Mouse (Mus musculus) CH12.LX (cell line): ENCODE data around the gene Mkln1. TPM values are rescaled to one million over a fixed set of nuclear protein-coding genes. Genes with fewer than 3 reads are reported as not detected.

Experiments
- DNase-seq: peaks from one replicate; pipeline ENCODE4 v3.0.0-alpha.2; 2013; ENCODE audit errors: extremely low read depth
- H3K27ac ChIP-seq: 2 replicates; pipeline ENCODE4 v1.5.1; 2012; ENCODE audit warnings: low read depth, mild to moderate bottlenecking, control low read depth, moderate library complexity; ENCODE audit not compliant: insufficient read depth
- H3K27me3 ChIP-seq: replicated peaks from 2 replicates; pipeline ENCODE3; 2012; ENCODE audit warnings: inconsistent platforms
- H3K36me3 ChIP-seq, 2 experiments: replicated peaks in 1 of 2; 2 replicates each; pipeline versions ENCODE3 to v1.6.1; 2012; ENCODE audit warnings: inconsistent platforms in 1 of 2, low read length in 1 of 2, mild to moderate bottlenecking in 1 of 2, mixed read lengths in 1 of 2, moderate library complexity in 1 of 2; ENCODE audit not compliant: control insufficient read depth in 1 of 2, insufficient read depth in 1 of 2
- H3K4me1 ChIP-seq, 2 experiments: 2 replicates each; pipeline ENCODE4 v1.6.1; 2012; ENCODE audit warnings: inconsistent platforms in 1 of 2, moderate library complexity in 1 of 2; ENCODE audit not compliant: insufficient read depth in 2 of 2, control insufficient read depth in 1 of 2
- H3K4me2 ChIP-seq: 2 replicates; pipeline ENCODE4 v1.6.1; 2012; ENCODE audit warnings: low read depth, mild to moderate bottlenecking, control low read depth; ENCODE audit not compliant: poor library complexity, insufficient read depth, severe bottlenecking
- H3K4me3 ChIP-seq, 3 experiments: fragments of 150-350 bp in 1 of 3; sonication (generic) in 1 of 3; replicated peaks in 1 of 3; 2 replicates each; pipeline versions ENCODE3 to v1.5.1; 2011 to 2012; ENCODE audit warnings: low read depth in 2 of 3, low read length in 2 of 3, mild to moderate bottlenecking in 2 of 3, moderate library complexity in 2 of 3, control low read depth in 1 of 3, improper control_type of control experiment in 1 of 3, inconsistent platforms in 1 of 3, mixed read lengths in 1 of 3; ENCODE audit not compliant: poor library complexity in 1 of 3
- H3K79me2 ChIP-seq: replicated peaks from 2 replicates; pipeline ENCODE4 v1.6.1; 2012; ENCODE audit warnings: mild to moderate bottlenecking, moderate library complexity; ENCODE audit not compliant: control insufficient read depth, poor library complexity, insufficient read depth, severe bottlenecking; ENCODE audit errors: extremely low read depth
- H3K9ac ChIP-seq: 2 replicates; pipeline ENCODE4 v1.6.1; 2012; ENCODE audit warnings: low read depth, mild to moderate bottlenecking, control low read depth, moderate library complexity; ENCODE audit not compliant: insufficient read depth
- H3K9me3 ChIP-seq: replicated peaks from 2 replicates; pipeline ENCODE3; 2012; ENCODE audit warnings: low read length, inconsistent platforms, mixed read lengths
- CHD2 ChIP-seq: IDR thresholded peaks from 2 replicates; pipeline ENCODE4 v1.6.1; 2011; ENCODE audit warnings: low read length, improper control_type of control experiment
- ELF1 ChIP-seq: IDR thresholded peaks from 2 replicates; pipeline ENCODE4 v1.6.1; 2014; ENCODE audit warnings: low read depth, mild to moderate bottlenecking, inconsistent platforms, low read length, improper control_type of control experiment
- EP300 ChIP-seq: IDR thresholded peaks from 2 replicates; pipeline ENCODE4 v1.6.1; 2011; ENCODE audit warnings: low read length, improper control_type of control experiment
- GABPA ChIP-seq: IDR thresholded peaks from 2 replicates; pipeline ENCODE4 v1.6.1; 2012; ENCODE audit warnings: low read depth, low read length, improper control_type of control experiment, inconsistent platforms; ENCODE audit not compliant: insufficient replicate concordance
- IRF4 ChIP-seq: IDR thresholded peaks from 2 replicates; pipeline ENCODE4 v1.6.1; 2014; ENCODE audit warnings: low read depth, mild to moderate bottlenecking, inconsistent platforms, low read length, improper control_type of control experiment
- JUND ChIP-seq: conservative IDR thresholded peaks from 2 replicates; pipeline ENCODE4 v1.6.1; 2011; ENCODE audit warnings: low read depth, low read length, improper control_type of control experiment
- MAFK ChIP-seq: IDR thresholded peaks from 2 replicates; pipeline ENCODE4 v1.6.1; 2011; ENCODE audit warnings: low read length, improper control_type of control experiment; ENCODE audit not compliant: insufficient replicate concordance
- MAZ ChIP-seq: IDR thresholded peaks from 2 replicates; pipeline ENCODE4 v1.6.1; 2012; ENCODE audit warnings: low read depth, mild to moderate bottlenecking, inconsistent platforms, low read length, improper control_type of control experiment, moderate library complexity
- MEF2A ChIP-seq: IDR thresholded peaks from 2 replicates; pipeline ENCODE4 v1.6.1; 2014; ENCODE audit warnings: low read depth, mild to moderate bottlenecking, inconsistent platforms, low read length, improper control_type of control experiment, borderline replicate concordance
- PAX5 ChIP-seq: IDR thresholded peaks from 2 replicates; pipeline ENCODE4 v1.6.1; 2012; ENCODE audit warnings: low read length, inconsistent platforms, mixed read lengths
- POLR2A ChIP-seq: IDR thresholded peaks from 2 replicates; pipeline ENCODE4 v1.6.1; 2011; ENCODE audit warnings: low read depth, mild to moderate bottlenecking, improper control_type of control experiment, low read length
- POLR2AphosphoS2 ChIP-seq: IDR thresholded peaks from 2 replicates; pipeline ENCODE4 v1.6.1; 2011; ENCODE audit warnings: low read depth, low read length, improper control_type of control experiment
- SMC3 ChIP-seq: IDR thresholded peaks from 2 replicates; pipeline ENCODE4 v1.6.1; 2011; ENCODE audit warnings: low read depth, low read length, improper control_type of control experiment
- USF2 ChIP-seq: conservative IDR thresholded peaks from 2 replicates; pipeline ENCODE4 v1.6.1; 2011; ENCODE audit warnings: low read depth, low read length, improper control_type of control experiment
- ZMIZ1 ChIP-seq: IDR thresholded peaks from 2 replicates; pipeline ENCODE4 v1.6.1; 2012; ENCODE audit warnings: low read depth, mild to moderate bottlenecking, inconsistent platforms, low read length, improper control_type of control experiment
- ZNF384 ChIP-seq: IDR thresholded peaks from 2 replicates; pipeline ENCODE4 v1.6.1; 2012; ENCODE audit warnings: low read depth, low read length, improper control_type of control experiment, inconsistent platforms
- dilution Hi-C: fragments of 300-500 bp; cut with MboI; formaldehyde crosslinking; loops from 2 replicates; pipeline ENCODE4 v1.14.3; 2020; ENCODE audit warnings: low sequenced_read_pairs; ENCODE audit not compliant: extremely low pct_unique_long_range_greater_than_20kb, extremely low pct_ligation_motif_present
- in situ Hi-C: fragments of 300-500 bp; cut with MboI; formaldehyde crosslinking; loops from 3 replicates; pipeline ENCODE4 v1.14.3; 2019; ENCODE audit warnings: low sequenced_read_pairs, low pct_ligation_motif_present, low pct_unique_long_range_greater_than_20kb, mixed read lengths
- polyA plus RNA-seq: library from polyadenylated mRNA; unstranded; fragments of >175 nt; gene quantifications from 2 replicates; pipeline ENCODE4 v1.2.1, GENCODE M21; 2012; ENCODE audit warnings: low read depth; ENCODE audit not compliant: insufficient read length
- total RNA-seq, 2 experiments: library from RNA; depleted of rRNA; stranded (reverse); fragments of 300-350 nt in 1 of 2; fragments of >200 nt in 1 of 2; gene quantifications; 2 replicates each; pipeline ENCODE4 v1.2.3; 2012 to 2014

Mkln1 gene
- total and polyA plus RNA-seq, 3 experiments: 79.6 to 127 (median 115) TPM

GRCm38 (mm10) chr6:31384794-31385193, 13.7 kb upstream of the Mkln1 start:
- in situ Hi-C loops: loop anchor here (25.0 kb wide), 1 partner anchor 172 kb away; no protein-coding TSS in a partner anchor
- Histone ChIP-seq H3K4me2 (no peak overlapping the region), H3K27ac (no peak overlapping the region), H3K36me3 (no peaks in the 10 kb centered on the region), H3K79me2 (no peaks in the 10 kb centered on the region), H3K4me3 (no peak overlapping the region), H3K27me3 (no peaks in the 10 kb centered on the region), H3K9me3 (peaks cover 2% of the 10 kb centered on the region), H3K9ac (no peak overlapping the region), H3K4me1 (peaks cover 0 to 8% of the 10 kb centered on the region in 2 experiments; a peak in 2 of 4 replicates)
- dilution Hi-C loops: no loop called here
- DNase-seq: no peak
- TF ChIP-seq POLR2AphosphoS2: no peak
- TF ChIP-seq IRF4: no peak
- no peak for TF ChIP-seq ELF1
- no peak for TF ChIP-seq SMC3
- TF ChIP-seq MEF2A: no peak
- no peak for TF ChIP-seq MAZ
- no peak for TF ChIP-seq PAX5
- TF ChIP-seq MAFK: no peak
- TF ChIP-seq ZMIZ1: no peak
- no peak for TF ChIP-seq CHD2
- TF ChIP-seq JUND: no peak
- no peak for TF ChIP-seq USF2
- TF ChIP-seq POLR2A: no peak

DNA sequence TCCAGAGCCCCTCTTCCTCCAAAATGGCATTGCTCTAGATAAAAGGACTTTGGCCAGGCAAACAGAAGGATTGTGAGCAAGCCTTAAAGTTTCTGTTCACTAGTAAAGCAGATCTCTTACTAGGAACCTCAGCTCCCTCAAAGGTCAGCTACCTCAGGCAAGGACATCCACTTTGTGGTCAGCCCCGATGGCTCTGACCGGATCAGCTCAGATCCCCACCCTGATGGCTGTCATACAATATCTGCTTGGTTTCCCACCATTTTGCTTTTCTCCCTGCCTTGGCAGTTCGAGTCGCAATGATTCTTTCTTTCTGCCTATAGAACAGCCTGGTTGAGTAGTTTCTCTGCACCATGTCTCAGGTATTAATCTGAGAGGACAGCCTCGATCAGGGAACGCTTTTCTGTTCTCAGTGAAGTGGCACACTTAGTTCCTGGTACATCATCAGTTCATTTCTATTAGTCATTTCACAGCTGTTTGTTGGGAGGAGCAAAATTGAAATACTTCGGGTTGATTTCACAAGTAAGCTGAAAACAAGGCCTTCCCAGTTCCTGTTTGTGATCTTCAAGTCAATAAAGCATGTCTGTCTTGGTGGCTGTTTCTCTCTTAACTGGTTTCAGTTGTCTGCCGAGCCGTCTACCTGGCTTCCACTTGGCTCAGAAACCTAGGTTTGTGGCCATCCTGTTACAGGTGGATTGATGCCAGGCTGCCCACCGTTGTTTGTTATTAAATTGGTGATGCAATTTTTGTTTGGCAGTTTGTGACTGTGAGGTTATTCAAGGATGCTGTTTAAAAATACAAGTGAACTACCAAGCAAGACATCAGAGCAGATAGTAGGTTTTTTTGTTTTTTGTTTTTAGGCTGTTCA, 13.0 kb upstream of the Mkln1 start:
- H3K4me1 ChIP-seq: peaks cover 0 to 9% of the 10 kb centered on the region in 2 experiments; a peak in 2 of 4 replicates
- dilution Hi-C loops (no loop called here), in situ Hi-C loops (loop anchor here (25.0 kb wide), 1 partner anchor 173 kb away; no protein-coding TSS in a partner anchor)
- no peaks in the 10 kb centered on the region for H3K27me3 ChIP-seq
- H3K4me3 ChIP-seq: no peak overlapping the region
- H3K79me2 ChIP-seq: no peaks in the 10 kb centered on the region
- H3K36me3 ChIP-seq: no peaks in the 10 kb centered on the region
- TF ChIP-seq ZNF384 (no peak), GABPA (no peak), EP300 (no peak)
- H3K27ac ChIP-seq: no peak overlapping the region
- no peak for DNase-seq
- H3K9me3 ChIP-seq: no peaks in the 10 kb centered on the region
- H3K9ac ChIP-seq: no peak overlapping the region; the same call in 1 of the 2 replicates
- no peak overlapping the region; the same call in 1 of the 2 replicates for H3K4me2 ChIP-seq
